Mouse (Mus musculus) kidney, adult 2 months (tissue): Measurements from ENCODE around the gene Polr2j. TPM values are rescaled to one million over a fixed set of nuclear protein-coding genes. Genes with fewer than 3 reads are reported as not detected.

Experiments used
- DNase-seq: peaks from one replicate; pipeline ENCODE4 v3.0.0; 2021
- H3K27ac ChIP-seq: fragments of 200-500 bp; 2 replicates; pipeline ENCODE4 v1.5.1; 2012; ENCODE audit warnings: low read depth, low read length, control low read depth, inconsistent platforms; ENCODE audit not compliant: insufficient read depth
- H3K27me3 ChIP-seq: fragments of 200-500 bp; replicated peaks from 2 replicates; pipeline ENCODE4 v1.6.1; 2012; ENCODE audit warnings: mild to moderate bottlenecking, moderate library complexity, low read length, inconsistent platforms; ENCODE audit not compliant: control insufficient read depth, insufficient read depth
- H3K36me3 ChIP-seq: fragments of 200-500 bp; 2 replicates; pipeline ENCODE4 v1.6.1; 2012; ENCODE audit warnings: mild to moderate bottlenecking, moderate library complexity, low read length, inconsistent platforms; ENCODE audit not compliant: control insufficient read depth, insufficient read depth
- H3K4me1 ChIP-seq: fragments of 200-500 bp; 2 replicates; pipeline ENCODE4 v1.6.1; 2011; ENCODE audit warnings: low read length; ENCODE audit not compliant: control insufficient read depth, insufficient read depth
- H3K4me3 ChIP-seq: fragments of 200-500 bp; 2 replicates; pipeline ENCODE4 v1.5.1; 2011; ENCODE audit warnings: mild to moderate bottlenecking, low read depth, low read length, control low read depth; ENCODE audit not compliant: insufficient read depth
- CTCF ChIP-seq: fragments of 200-500 bp; conservative IDR thresholded peaks from 2 replicates; pipeline ENCODE4 v1.5.1; 2011; ENCODE audit warnings: low read depth, mild to moderate bottlenecking, control low read depth, low read length, moderate library complexity, mixed read lengths; ENCODE audit not compliant: insufficient read depth, insufficient read length
- POLR2A ChIP-seq: fragments of 200-500 bp; IDR thresholded peaks from one replicate; pipeline ENCODE4 v1.6.1; 2011; ENCODE audit warnings: low read depth, low read length, control low read depth
- WGBS: fragments of 180-500 bp; shearing (Covaris S2); methylation state at CpG from one replicate; pipeline ENCODE4 v1.1.7; 2018; 5-methylcytosine and 5-hydroxymethylcytosine counted together
- polyA plus RNA-seq: library from polyadenylated mRNA; depleted of rRNA; stranded (reverse); fragments of >200 nt; gene quantifications from 2 replicates; pipeline ENCODE4 v1.2.3, GENCODE M21; 2012; rRNA removed

Gene Polr2j
- polyA plus RNA-seq, 1 experiment: 103 TPM

GRCm38 (mm10) chr5:136171363-136172341 lies 55.2 kb downstream of the Polr2j start:
- 27% methylated on average over 17 of the region's 17 CpGs for WGBS
- Histone ChIP-seq H3K27ac (peak overlapping the region; percentile 64; the same call in 1 of the 2 replicates), H3K4me3 (peak overlapping the region; percentile 36; the same call in 1 of the 2 replicates), H3K27me3 (no peaks in the 10 kb centered on the region), H3K4me1 (peaks cover 10% of the 10 kb centered on the region), H3K36me3 (no peaks in the 10 kb centered on the region)
- no peak for TF ChIP-seq CTCF
- TF ChIP-seq POLR2A: no peak
- peak; percentile 27 for DNase-seq

Other genes starting within 250 kb of the Polr2j start
- gene Hspb1, start 228.7 kb upstream of the Polr2j start, polyA plus RNA-seq: 77.2 and 77.8 TPM in 2 replicates
- gene Ywhag, start 182.0 kb upstream of the Polr2j start, polyA plus RNA-seq: 47.9 and 57.1 TPM in 2 replicates
- 4.3 and 5.0 TPM in 2 replicates for gene Ssc4d, start 142.1 kb upstream of the Polr2j start, polyA plus RNA-seq
- 0.08 TPM in 1 of 2 replicates, not detected in the other for gene Zp3, start 136.5 kb upstream of the Polr2j start, polyA plus RNA-seq
- gene Dtx2, start 121.8 kb upstream of the Polr2j start, polyA plus RNA-seq: 16.3 and 16.7 TPM in 2 replicates
- gene Upk3b, start 78.1 kb upstream of the Polr2j start, polyA plus RNA-seq: 7.7 and 8.1 TPM in 2 replicates
- gene Upk3bl, start 62.1 kb upstream of the Polr2j start, polyA plus RNA-seq: 0.52 and 0.96 TPM in 2 replicates
- 7.6 and 9.1 TPM in 2 replicates for gene Rasa4, start 32.7 kb upstream of the Polr2j start, polyA plus RNA-seq
- gene Lrwd1, start 19.4 kb downstream of the Polr2j start, polyA plus RNA-seq: 18.4 and 19.9 TPM in 2 replicates
- 11.1 and 11.8 TPM in 2 replicates for gene Alkbh4, start 19.5 kb downstream of the Polr2j start, polyA plus RNA-seq
- 9.7 and 12.7 TPM in 2 replicates for gene Orai2, start 54.1 kb downstream of the Polr2j start, polyA plus RNA-seq
- 9.0 and 14.1 TPM in 2 replicates for gene Prkrip1, start 82.3 kb downstream of the Polr2j start, polyA plus RNA-seq
- 7.5 and 8.7 TPM in 2 replicates for gene Sh2b2, start 129.9 kb downstream of the Polr2j start, polyA plus RNA-seq